Mouse (Mus musculus): ENCODE data around the gene Trim71.
A peak's percentile ranks its signal among the peaks of the same experiment; 100 is the strongest.

Trim71 gene

DNA sequence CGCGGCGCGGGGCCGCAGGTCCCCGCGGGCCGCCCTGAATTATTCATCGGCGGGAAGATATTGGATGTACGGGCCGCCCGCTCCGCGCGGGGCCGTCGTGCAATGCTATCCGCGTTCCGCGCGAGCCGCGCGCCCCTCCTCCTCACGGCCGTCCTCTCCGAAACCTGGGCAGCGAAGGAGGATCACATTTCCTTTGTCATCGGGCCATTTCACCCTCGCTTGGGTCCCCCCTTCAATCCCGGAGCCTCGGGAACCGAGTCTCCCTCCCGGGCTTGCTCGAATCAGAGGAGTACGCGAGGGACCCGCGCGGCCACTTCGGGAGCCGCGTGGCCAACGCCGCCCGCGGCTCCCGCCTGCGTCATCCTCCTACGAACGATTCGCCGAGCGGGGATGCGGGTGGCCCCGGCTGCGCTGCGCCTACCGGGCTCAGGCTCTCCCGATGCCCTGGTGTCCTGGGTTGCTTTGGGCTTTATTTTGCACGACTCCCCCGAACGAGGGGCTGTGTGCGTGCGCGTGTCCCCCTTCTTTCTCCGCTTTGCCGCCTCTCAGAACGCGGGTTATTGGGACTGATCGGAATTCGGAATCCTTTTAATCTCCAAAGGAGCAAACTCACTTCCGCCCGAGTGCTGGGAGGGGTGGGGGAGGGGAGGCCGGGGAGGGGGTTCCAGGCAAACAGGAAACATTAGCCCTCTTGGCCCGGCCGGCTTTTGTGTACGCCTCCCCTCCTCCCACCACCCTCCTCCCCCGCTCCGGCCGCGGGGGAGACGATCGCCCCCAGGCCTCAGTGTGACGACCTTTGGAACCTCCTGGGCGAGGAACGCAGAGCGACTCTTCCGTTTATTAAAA is at the start of gene Trim71:
Gene Trim71 (minus strand): TSS at position 609 of the 846 bp plus-strand sequence.
- no peak for DNase-seq (ENCODE audit: low read depth, low spot score)

DNA sequence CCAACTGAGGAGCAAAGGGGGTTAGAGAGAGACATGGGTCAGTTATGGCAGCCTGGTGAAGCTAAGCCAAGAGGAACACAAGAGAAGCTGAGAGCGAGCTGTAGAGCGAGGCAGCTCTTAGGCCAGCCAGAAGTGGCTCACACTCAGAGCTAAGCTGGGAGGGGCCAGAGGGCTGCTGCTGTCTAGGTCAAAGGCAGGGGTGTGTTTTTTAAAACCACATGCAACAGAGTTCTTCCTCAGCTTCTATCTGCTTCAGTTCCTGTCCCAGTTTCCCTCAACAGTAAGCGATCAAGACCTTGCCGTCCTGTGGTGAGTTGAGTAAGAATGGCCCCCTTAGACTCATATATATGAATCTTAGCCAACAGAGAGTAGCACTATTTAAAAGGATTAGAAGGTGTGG is 48.9 kb upstream of the Trim71 start:
- DNase-seq (ENCODE audit: low read depth, low spot score), result no peak

- DNase-seq (ENCODE audit: low read depth, low spot score), result no peak
Observed at GRCm38 (mm10) chr9:114612566-114612965, 48.4 kb upstream of the Trim71 start.

DNA sequence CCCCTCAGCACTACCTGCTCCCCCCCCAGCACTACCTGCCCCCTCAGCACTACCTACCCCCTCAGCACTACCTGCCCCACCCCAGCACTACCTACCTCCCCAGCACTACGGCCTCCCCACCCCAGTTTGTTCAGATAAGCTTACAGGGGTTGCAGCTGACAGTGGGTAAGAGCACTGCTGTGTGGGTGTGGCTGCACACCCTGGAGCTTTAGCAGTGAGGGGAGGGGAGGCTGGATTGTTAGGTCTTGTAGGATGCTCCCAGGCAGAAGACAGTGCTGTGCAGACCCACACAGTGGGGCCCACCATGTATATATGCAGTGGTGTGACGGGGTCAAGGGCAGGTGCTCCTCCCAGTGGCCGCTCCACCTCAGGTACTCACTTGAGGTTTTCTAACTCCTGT is 46.1 kb upstream of the Trim71 start:
- DNase-seq (ENCODE audit: low read depth, low spot score), result no peak

DNA sequence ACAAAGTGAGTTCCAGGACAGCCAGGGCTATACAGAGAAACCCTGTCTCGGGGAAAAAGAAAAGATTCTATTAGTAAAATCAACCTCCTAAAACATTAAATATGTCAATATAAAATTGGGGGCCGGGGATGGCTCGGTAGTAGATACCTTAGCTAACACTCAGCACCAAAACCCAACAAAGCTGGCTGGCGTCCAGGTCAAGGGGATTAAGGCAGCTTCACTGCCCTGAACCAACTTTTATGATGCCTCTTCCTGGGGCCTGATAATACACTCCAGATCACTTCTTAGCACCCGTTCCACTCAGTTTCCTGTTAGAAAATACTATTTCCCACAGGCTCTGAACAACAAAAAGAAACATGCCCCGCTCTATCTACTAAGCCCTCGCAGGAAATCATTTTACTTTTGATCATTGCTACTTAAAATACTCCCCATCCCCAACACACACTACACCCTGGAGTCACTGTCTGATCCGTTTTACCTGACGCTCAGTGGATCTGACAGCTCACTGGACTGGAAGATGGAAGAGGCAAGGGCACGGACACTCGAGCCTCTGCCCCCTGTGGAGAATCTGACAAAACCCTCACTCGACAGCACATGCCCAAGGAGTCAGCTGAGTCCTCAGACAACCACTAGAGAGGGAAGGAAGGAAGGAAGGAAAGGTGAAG is 39.8 kb upstream of the Trim71 start:
- no peak for DNase-seq (ENCODE audit: low read depth, low spot score)

GRCm38 (mm10) chr9:114601096-114601495 is 36.9 kb upstream of the Trim71 start:
- DNase-seq (ENCODE audit: low read depth, low spot score), result no peak

DNA sequence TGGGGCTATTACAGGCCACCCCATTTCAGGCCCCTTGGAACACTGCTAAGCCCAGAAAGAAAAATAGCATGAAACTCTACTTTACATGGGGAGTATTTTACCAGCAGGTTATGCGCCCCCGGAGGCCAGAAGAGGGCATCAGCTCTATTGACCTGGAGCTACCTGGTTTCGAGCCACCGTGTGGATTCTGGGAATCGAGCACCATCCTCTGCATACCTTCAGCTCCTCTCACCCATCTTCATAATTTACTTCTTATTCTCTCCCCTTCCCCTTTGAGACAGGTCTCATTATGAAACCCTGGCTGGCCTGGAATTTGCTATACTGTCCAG is 20.8 kb upstream of the Trim71 start:
- DNase-seq (ENCODE audit: low read depth, low spot score), result no peak

GRCm38 (mm10) chr9:114584183-114585016 is 20.2 kb upstream of the Trim71 start:
- DNase-seq (ENCODE audit: low read depth, low spot score), result no peak

DNA sequence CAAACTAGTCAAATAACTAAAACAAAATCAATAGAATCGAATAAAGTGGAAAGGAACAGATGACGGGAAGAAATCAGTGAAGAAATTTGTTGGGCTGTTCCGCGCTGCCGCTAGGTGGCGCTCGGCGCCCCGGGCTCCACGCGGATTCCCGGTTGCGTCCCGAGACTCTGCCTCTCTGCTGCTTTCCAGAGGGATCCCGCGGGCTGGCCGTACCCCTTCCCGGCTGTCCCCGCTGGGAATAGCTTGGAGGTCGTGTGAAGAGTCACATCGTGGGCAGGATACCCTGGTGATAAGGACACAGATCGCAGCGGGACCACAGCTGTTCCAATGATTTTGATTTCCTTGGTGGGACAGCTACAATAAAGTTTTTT is 19.6 kb upstream of the Trim71 start:
- peak; percentile 15 for DNase-seq (ENCODE audit: low read depth, low spot score)

GRCm38 (mm10) chr9:114578646-114579045 is 14.5 kb upstream of the Trim71 start:
- no peak for DNase-seq (ENCODE audit: low read depth, low spot score)

DNA sequence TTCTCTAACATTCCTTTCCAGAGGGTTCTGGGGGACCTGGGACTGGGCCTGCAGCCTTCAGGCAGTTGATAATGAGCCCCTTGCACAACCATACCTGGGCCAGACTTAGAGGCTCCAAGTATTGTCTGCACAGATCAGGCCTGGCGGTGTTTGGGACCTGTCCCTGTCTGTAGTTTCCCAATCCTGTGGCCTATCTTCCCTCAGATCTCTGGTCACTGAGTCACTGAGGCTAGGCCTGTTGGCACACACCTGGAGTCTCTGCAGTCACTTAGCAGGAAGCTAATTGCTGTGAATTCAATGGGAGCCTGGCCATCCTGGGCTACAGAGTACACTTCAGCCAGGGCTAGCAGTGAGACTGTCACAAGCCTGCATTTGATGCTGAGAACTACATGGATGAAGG is 11.8 kb upstream of the Trim71 start:
- DNase-seq (ENCODE audit: low read depth, low spot score), result no peak

DNA sequence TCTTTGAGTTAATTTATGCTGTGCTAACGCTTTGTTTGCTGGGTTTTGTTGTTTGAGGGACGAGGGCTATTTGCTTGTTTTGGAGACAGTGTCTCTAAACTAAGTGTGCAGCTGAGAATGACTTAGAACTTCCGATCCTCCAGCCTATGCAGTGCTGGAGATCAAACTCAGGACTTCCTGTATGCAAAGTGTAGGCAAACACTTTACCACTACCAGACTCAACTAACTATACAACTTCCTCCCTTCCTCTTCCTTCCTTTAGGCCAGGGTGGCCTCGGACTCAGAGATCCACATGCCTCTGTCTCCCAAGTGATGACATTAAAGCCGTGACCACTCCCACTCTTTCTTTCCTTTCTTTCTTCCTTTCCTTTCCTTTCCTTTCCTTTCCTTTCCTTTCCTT is 9.4 kb upstream of the Trim71 start:
- no peak for DNase-seq (ENCODE audit: low read depth, low spot score)

GRCm38 (mm10) chr9:114568682-114569474 is 4.7 kb upstream of the Trim71 start:
- DNase-seq (ENCODE audit: low read depth, low spot score), result no peak

GRCm38 (mm10) chr9:114564667-114565066 is 498 bp upstream of the Trim71 start:
- DNase-seq (ENCODE audit: low read depth, low spot score), result no peak

GRCm38 (mm10) chr9:114562919-114563751 is 1.0 kb downstream of the Trim71 start:
- no peak for DNase-seq (ENCODE audit: low read depth, low spot score)

- DNase-seq (ENCODE audit: low read depth, low spot score), result no peak
Observed at GRCm38 (mm10) chr9:114562031-114562918, 1.9 kb downstream of the Trim71 start.

- DNase-seq (ENCODE audit: low read depth, low spot score), result no peak
Observed at GRCm38 (mm10) chr9:114561671-114561971, 2.5 kb downstream of the Trim71 start.

- no peak for DNase-seq (ENCODE audit: low read depth, low spot score)
Observed at GRCm38 (mm10) chr9:114560771-114561670, 3.1 kb downstream of the Trim71 start.

GRCm38 (mm10) chr9:114560141-114560540 is 4.0 kb downstream of the Trim71 start:
- DNase-seq (ENCODE audit: low read depth, low spot score), result no peak

All from c-Kit-negative CD71-positive TER-119-positive erythroid progenitor cells, embryonic 14.5 days (primary cell).